Comparison of ENCODE assay signal across 8 mouse cellular contexts in the genomic region with DNA sequence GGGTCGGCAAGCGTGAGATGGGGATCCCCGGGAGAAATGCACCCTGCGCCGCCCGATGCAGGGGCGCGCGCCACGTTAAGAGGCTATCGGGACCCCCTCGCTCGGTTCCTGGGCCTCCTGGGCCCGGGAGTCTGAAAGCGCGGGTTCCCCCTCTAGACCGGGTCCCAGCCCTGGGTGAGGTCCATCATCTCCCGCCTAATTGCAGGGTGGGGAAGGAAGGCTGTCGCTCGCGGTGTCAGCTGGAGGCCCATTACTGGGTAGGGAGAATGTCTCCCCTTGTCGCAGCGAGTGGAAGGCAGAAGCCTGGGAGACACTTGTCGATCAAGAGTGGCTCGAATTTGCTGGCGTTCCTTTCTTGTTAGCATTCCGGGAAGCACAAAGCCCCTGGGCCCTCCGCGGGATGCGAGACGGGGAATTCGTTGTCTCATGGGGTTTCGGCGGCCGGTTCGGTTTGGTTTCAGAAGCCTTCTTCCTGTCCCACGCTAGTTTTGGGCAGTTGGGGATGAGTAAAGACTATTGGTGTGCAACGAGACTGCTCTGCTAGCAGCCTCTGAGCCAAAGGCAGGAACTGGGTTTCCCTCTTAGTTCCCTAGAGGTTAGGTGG. TPM values are rescaled to one million over a fixed set of nuclear protein-coding genes. Genes with fewer than 3 reads are reported as not detected.
DNase-seq lines count a peak whose midpoint lies in the region; ATAC-seq and TF ChIP-seq lines count a peak whose summit lies in the region.

No protein-coding gene starts in this region.

- H3K27me3 ChIP-seq in C2C12 (ENCODE audit: control insufficient read depth, insufficient read depth, insufficient read length) = no peaks in the 10 kb centered on the region
- H3K27me3 ChIP-seq in embryonic facial prominence, embryonic 10.5 days (replicated peaks; ENCODE audit: low read depth, poor library complexity, severe bottlenecking) = no peaks in the 10 kb centered on the region
- no peaks in the 10 kb centered on the region; the same call in 1 of the 2 replicates for H3K27me3 ChIP-seq in hindbrain, embryonic 12.5 days
- H3K27me3 ChIP-seq in midbrain, embryonic 10.5 days (ENCODE audit: low read depth, poor library complexity, severe bottlenecking) = no peaks in the 10 kb centered on the region

- H3K79me2 ChIP-seq in C2C12 (ENCODE audit: control insufficient read depth, insufficient read depth) = peaks cover 56% of the 10 kb centered on the region

- H3K27ac ChIP-seq in embryonic facial prominence, embryonic 10.5 days (replicated peaks) = peak overlapping the region; percentile 91
- no peak overlapping the region for H3K27ac ChIP-seq in hindbrain, embryonic 12.5 days
- peak overlapping the region; percentile 91 for H3K27ac ChIP-seq in midbrain, embryonic 10.5 days (replicated peaks)

- peak; percentile 7 to 10 for DNase-seq in cerebellum, postnatal 14 days
- DNase-seq in cerebellum, adult 9-10 months = no peak
- peak; percentile 61 for DNase-seq in embryonic facial prominence, embryonic 10.5 days (ENCODE audit: low spot score)
- no peak for DNase-seq in midbrain, embryonic 10.5 days (ENCODE audit: low spot score)
- peak; percentile 7 to 16 for DNase-seq in thymus, postnatal 10 days (ENCODE audit: low spot score in 2 of 2)
- no peak for DNase-seq in adrenal gland, adult 8-10 months

- H3ac ChIP-seq in C2C12 (ENCODE audit: control insufficient read depth, insufficient read length, low read depth) = peak overlapping the region; percentile 76

- H3K4me1 ChIP-seq in embryonic facial prominence, embryonic 10.5 days = peaks cover 46% of the 10 kb centered on the region
- peaks cover 17% of the 10 kb centered on the region for H3K4me1 ChIP-seq in hindbrain, embryonic 12.5 days
- H3K4me1 ChIP-seq in midbrain, embryonic 10.5 days = peaks cover 41% of the 10 kb centered on the region

- no peak for TF ChIP-seq CTCF in C2C12 (IDR thresholded peaks at IDR 0.05; ENCODE audit: control insufficient read depth, insufficient read depth, insufficient read length)

- peak; percentile 23 for ATAC-seq in hindbrain, embryonic 12.5 days (ENCODE audit: low FRiP score)

- peaks cover 41% of the 10 kb centered on the region for H3K79me3 ChIP-seq in C2C12 (ENCODE audit: low read depth)

- peak overlapping the region; percentile 67 for H3K9ac ChIP-seq in hindbrain, embryonic 12.5 days

- peak overlapping the region; percentile 99 for H3K4me2 ChIP-seq in hindbrain, embryonic 12.5 days (replicated peaks)

- under 1% methylated on average over 37 of the region's 38 CpGs for WGBS in embryonic facial prominence, embryonic 10.5 days
- WGBS in hindbrain, embryonic 12.5 days = under 1% methylated on average over 37 of the region's 38 CpGs
- 0% methylated on average over 38 of the region's 38 CpGs for WGBS in midbrain, embryonic 10.5 days

- no peaks in the 10 kb centered on the region for H3K9me3 ChIP-seq in embryonic facial prominence, embryonic 10.5 days
- no peaks in the 10 kb centered on the region for H3K9me3 ChIP-seq in hindbrain, embryonic 12.5 days (replicated peaks)
- no peaks in the 10 kb centered on the region for H3K9me3 ChIP-seq in midbrain, embryonic 10.5 days (replicated peaks)

- peak overlapping the region; percentile 80 for H3K4me3 ChIP-seq in C2C12 (ENCODE audit: insufficient read depth, poor library complexity, severe bottlenecking)
- peak overlapping the region; percentile 88 for H3K4me3 ChIP-seq in embryonic facial prominence, embryonic 10.5 days
- H3K4me3 ChIP-seq in hindbrain, embryonic 12.5 days = peak overlapping the region; percentile 68
- peak overlapping the region; percentile 84 for H3K4me3 ChIP-seq in midbrain, embryonic 10.5 days

- H3K36me3 ChIP-seq in C2C12 (ENCODE audit: control insufficient read depth, insufficient read depth) = peaks cover 10% of the 10 kb centered on the region
- H3K36me3 ChIP-seq in embryonic facial prominence, embryonic 10.5 days (replicated peaks) = peaks cover 14% of the 10 kb centered on the region
- H3K36me3 ChIP-seq in hindbrain, embryonic 12.5 days = no peaks in the 10 kb centered on the region
- peaks cover 19% of the 10 kb centered on the region for H3K36me3 ChIP-seq in midbrain, embryonic 10.5 days

TF ChIP-seq in C2C12, 6 proteins besides CTCF, POLR2A, EP300 and RAD21:
- no peak for TF ChIP-seq CEBPB (IDR thresholded peaks at IDR 0.05; ENCODE audit: low read depth)
- no peak for TF ChIP-seq USF1 (IDR thresholded peaks at IDR 0.05; ENCODE audit: low read depth)
- no peak for TF ChIP-seq MAX (IDR thresholded peaks at IDR 0.05)
- no peak for TF ChIP-seq MYOG (IDR thresholded peaks at IDR 0.05; ENCODE audit: control insufficient read depth, extremely low read depth, insufficient read length)
- TF ChIP-seq MYOD1 (IDR thresholded peaks at IDR 0.05; ENCODE audit: control insufficient read depth, insufficient read length, low read depth) = no peak
- TF ChIP-seq FOSL1 (IDR thresholded peaks at IDR 0.05; ENCODE audit: insufficient read depth, low read length, poor library complexity, severe bottlenecking) = no peak

RNA-seq across cellular contexts. Expression of gene Mybl2, which starts 0.5 kb away (rescaled TPM):
- polyA plus RNA-seq in C2C12 (2012; fragmentation: generic; extraction: Trizol) = 37.8 TPM
- polyA plus RNA-seq in embryonic facial prominence, embryonic 10.5 days (2016; fragmentation: Nextera tagmentation; extraction: Ambion mirVana) = 49.8 and 54.4 TPM in 2 replicates
- 16.4 and 23.3 TPM in 2 replicates for polyA plus RNA-seq in hindbrain, embryonic 12.5 days (2016; fragmentation: Nextera tagmentation; extraction: Ambion mirVana)
- 48.9 and 57.5 TPM in 2 replicates for polyA plus RNA-seq in midbrain, embryonic 10.5 days (2016; fragmentation: Nextera tagmentation; extraction: Ambion mirVana)
- 1 to 10 TPM; 1.3 to 5.0 (median 3.2) TPM for total RNA-seq in adrenal gland, adult 8-10 months (2022)

RNA-seq across cellular contexts. Expression of gene Gtsf1l, which starts 32.7 kb away (rescaled TPM):
- polyA plus RNA-seq in C2C12 (2012; fragmentation: generic; extraction: Trizol) = 0.05 TPM
- polyA plus RNA-seq in embryonic facial prominence, embryonic 10.5 days (2016; fragmentation: Nextera tagmentation; extraction: Ambion mirVana) = 0.19 TPM in 1 of 2 replicates, not detected in the other
- 0.30 TPM in 1 of 2 replicates, not detected in the other for polyA plus RNA-seq in hindbrain, embryonic 12.5 days (2016; fragmentation: Nextera tagmentation; extraction: Ambion mirVana)
- polyA plus RNA-seq in midbrain, embryonic 10.5 days (2016; fragmentation: Nextera tagmentation; extraction: Ambion mirVana) = not detected in 2 replicates
- not detected for total RNA-seq in adrenal gland, adult 8-10 months (2022)

RNA-seq across cellular contexts. Expression of gene Ift52, which starts 37.8 kb away (rescaled TPM):
- 17.6 TPM for polyA plus RNA-seq in C2C12 (2012; fragmentation: generic; extraction: Trizol)
- polyA plus RNA-seq in embryonic facial prominence, embryonic 10.5 days (2016; fragmentation: Nextera tagmentation; extraction: Ambion mirVana) = 50.5 and 51.9 TPM in 2 replicates
- polyA plus RNA-seq in hindbrain, embryonic 12.5 days (2016; fragmentation: Nextera tagmentation; extraction: Ambion mirVana) = 48.9 and 52.7 TPM in 2 replicates
- 56.2 and 56.4 TPM in 2 replicates for polyA plus RNA-seq in midbrain, embryonic 10.5 days (2016; fragmentation: Nextera tagmentation; extraction: Ambion mirVana)
- total RNA-seq in adrenal gland, adult 8-10 months (2022) = 10 to 100 TPM; 64.9 to 75.0 (median 73.1) TPM

Comparison
In these comparisons a context has a peak if more than half of its experiments do, and no peak if none do; other contexts are left out.
1. DNase-seq: peak in cerebellum, postnatal 14 days (2 of 2), embryonic facial prominence, embryonic 10.5 days (single experiment) and thymus, postnatal 10 days (2 of 2); none in cerebellum, adult 9-10 months (single experiment), midbrain, embryonic 10.5 days (single experiment) and adrenal gland, adult 8-10 months (single experiment).
2. Peak in every context shown above with its lines, with median percentiles within 50 percentile points of each other: H3K4me3 ChIP-seq.